Mouse (Mus musculus) hindbrain, embryonic 10.5 days (tissue): ENCODE measurements at regions not wholly inside any gene's neighbourhood (a gene's known extent, or its start where the extent isn't known, plus 50 kb on each side); places are given as distances from the start of the nearest gene placed in this dataset.

Experiments used
- DNase-seq: peaks from one replicate; pipeline ENCODE4 v3.0.0-alpha.2; 2017; ENCODE audit warnings: low spot score
- H3K27ac ChIP-seq: fragments of 300-500 bp; sonication (generic); 2 replicates; pipeline ENCODE4 v1.5.1; 2016; ENCODE audit warnings: mild to moderate bottlenecking, moderate library complexity
- H3K27me3 ChIP-seq: fragments of 300-500 bp; sonication (generic); 2 replicates; pipeline ENCODE4 v1.6.1; 2016; ENCODE audit warnings: mild to moderate bottlenecking; ENCODE audit not compliant: poor library complexity, insufficient read depth, severe bottlenecking
- H3K36me3 ChIP-seq: fragments of 300-500 bp; sonication (generic); 2 replicates; pipeline ENCODE4 v1.6.1; 2016; ENCODE audit warnings: mild to moderate bottlenecking, moderate library complexity
- H3K4me1 ChIP-seq: fragments of 300-500 bp; sonication (generic); replicated peaks from 2 replicates; pipeline ENCODE4 v1.6.1; 2016; ENCODE audit warnings: mild to moderate bottlenecking
- H3K4me3 ChIP-seq: fragments of 300-500 bp; sonication (generic); 2 replicates; pipeline ENCODE4 v1.5.1; 2016; ENCODE audit warnings: mild to moderate bottlenecking, moderate library complexity
- H3K9me3 ChIP-seq: fragments of 300-500 bp; sonication (generic); 2 replicates; pipeline ENCODE4 v1.6.1; 2016; ENCODE audit warnings: mild to moderate bottlenecking, moderate library complexity
- WGBS: fragments of 180-500 bp; shearing (Covaris S2); methylation state at CpG from one replicate; pipeline ENCODE4 v1.1.7; 2016; 5-methylcytosine and 5-hydroxymethylcytosine counted together

DNA sequence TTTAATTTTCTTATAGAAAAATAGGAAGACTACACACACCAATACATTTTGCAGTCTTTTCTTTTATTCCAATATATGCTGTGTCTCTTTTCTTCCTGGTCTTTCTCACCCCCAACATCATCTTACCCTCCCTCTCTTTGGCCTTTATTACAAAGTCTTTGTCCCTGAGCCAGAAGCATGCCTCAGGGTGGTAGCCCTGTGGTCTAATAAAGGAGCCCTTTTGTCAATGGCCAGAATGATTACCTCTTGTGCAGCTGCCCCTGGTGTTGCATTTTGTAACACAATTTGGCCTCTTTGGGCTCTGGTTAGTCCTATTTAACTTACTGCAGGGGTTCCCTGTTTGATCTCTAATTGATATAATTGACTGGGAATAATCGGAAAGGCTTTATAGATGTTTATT is 636.7 kb downstream of the Pkhd1 start:
- 13% methylated on average over 1 of the region's 1 CpGs for WGBS

GRCm38 (mm10) chr1:19982791-19983190 is 635.1 kb downstream of the Pkhd1 start:
- Histone ChIP-seq H3K27ac (no peak overlapping the region), H3K9me3 (no peaks in the 10 kb centered on the region), H3K4me1 (peaks cover 6% of the 10 kb centered on the region), H3K36me3 (no peaks in the 10 kb centered on the region), H3K4me3 (no peak overlapping the region), H3K27me3 (peaks cover 46% of the 10 kb centered on the region)
- WGBS, result 77% methylated on average over 3 of the region's 3 CpGs
- no peak for DNase-seq

More for the DNA sequence above, 636.7 kb downstream of the Pkhd1 start:
- Histone ChIP-seq H3K9me3 (no peaks in the 10 kb centered on the region), H3K4me3 (no peak overlapping the region), H3K27me3 (peaks cover 53% of the 10 kb centered on the region), H3K27ac (no peak overlapping the region), H3K36me3 (no peaks in the 10 kb centered on the region), H3K4me1 (peaks cover 6% of the 10 kb centered on the region)
- peak; percentile 20 for DNase-seq

DNA sequence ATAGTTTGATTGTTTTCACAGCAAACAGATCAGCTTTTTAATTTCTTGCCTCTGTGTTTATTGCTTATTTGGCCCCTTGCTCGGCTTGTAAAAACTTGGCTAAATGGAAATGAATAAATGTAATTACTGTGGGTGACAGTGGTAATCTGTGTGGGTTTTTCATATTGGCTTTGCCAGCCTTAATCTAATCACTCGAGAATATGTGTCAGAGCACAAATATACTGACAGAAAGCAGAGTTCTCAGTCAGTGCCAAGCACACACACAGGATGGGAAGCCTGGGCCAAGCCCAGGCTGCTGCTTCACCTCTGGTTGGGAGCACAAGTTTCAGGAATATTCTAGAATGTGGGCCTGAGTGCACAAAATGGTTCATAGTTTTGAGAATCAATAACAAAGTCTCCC is 634.4 kb downstream of the Pkhd1 start:
- no peaks in the 10 kb centered on the region for H3K9me3 ChIP-seq
- DNase-seq, result no peak
- no peaks in the 10 kb centered on the region for H3K36me3 ChIP-seq
- WGBS, result 61% methylated on average over 2 of the region's 2 CpGs
- peaks cover 6% of the 10 kb centered on the region for H3K4me1 ChIP-seq
- no peak overlapping the region for H3K4me3 ChIP-seq
- H3K27me3 ChIP-seq, result peaks cover 41% of the 10 kb centered on the region
- H3K27ac ChIP-seq, result no peak overlapping the region

- H3K4me3 ChIP-seq, result no peak overlapping the region
These were observed 627.9 kb downstream of the Pkhd1 start for GRCm38 (mm10) chr1:19989921-19990320.

More at GRCm38 (mm10) chr1:19989921-19990320, 627.9 kb downstream of the Pkhd1 start:
- no peaks in the 10 kb centered on the region for H3K4me1 ChIP-seq
- no peak overlapping the region for H3K27ac ChIP-seq
- 80% methylated on average over 4 of the region's 4 CpGs for WGBS
- no peaks in the 10 kb centered on the region for H3K9me3 ChIP-seq
- DNase-seq, result no peak
- H3K36me3 ChIP-seq, result no peaks in the 10 kb centered on the region
- peaks cover 8% of the 10 kb centered on the region; the same call in 1 of the 2 replicates for H3K27me3 ChIP-seq
